Mouse (Mus musculus) CH12.LX (cell line): ENCODE data around the gene Psip1. TPM values are rescaled to one million over a fixed set of nuclear protein-coding genes. Genes with fewer than 3 reads are reported as not detected.
A peak's percentile ranks its signal among the peaks of the same experiment; 100 is the strongest.

Experiments
- DNase-seq: peaks from one replicate; pipeline ENCODE4 v3.0.0-alpha.2; 2013; ENCODE audit errors: extremely low read depth
- H3K27ac ChIP-seq: 2 replicates; pipeline ENCODE4 v1.5.1; 2012; ENCODE audit warnings: low read depth, mild to moderate bottlenecking, control low read depth, moderate library complexity; ENCODE audit not compliant: insufficient read depth
- H3K27me3 ChIP-seq: replicated peaks from 2 replicates; pipeline ENCODE3; 2012; ENCODE audit warnings: inconsistent platforms
- H3K36me3 ChIP-seq, 2 experiments: replicated peaks in 1 of 2; 2 replicates each; pipeline versions ENCODE3 to v1.6.1; 2012; ENCODE audit warnings: inconsistent platforms in 1 of 2, low read length in 1 of 2, mild to moderate bottlenecking in 1 of 2, mixed read lengths in 1 of 2, moderate library complexity in 1 of 2; ENCODE audit not compliant: control insufficient read depth in 1 of 2, insufficient read depth in 1 of 2
- H3K4me1 ChIP-seq, 2 experiments: 2 replicates each; pipeline ENCODE4 v1.6.1; 2012; ENCODE audit warnings: inconsistent platforms in 1 of 2, moderate library complexity in 1 of 2; ENCODE audit not compliant: insufficient read depth in 2 of 2, control insufficient read depth in 1 of 2
- H3K4me2 ChIP-seq: 2 replicates; pipeline ENCODE4 v1.6.1; 2012; ENCODE audit warnings: low read depth, mild to moderate bottlenecking, control low read depth; ENCODE audit not compliant: poor library complexity, insufficient read depth, severe bottlenecking
- H3K4me3 ChIP-seq, 3 experiments: fragments of 150-350 bp in 1 of 3; sonication (generic) in 1 of 3; replicated peaks in 1 of 3; 2 replicates each; pipeline versions ENCODE3 to v1.5.1; 2011 to 2012; ENCODE audit warnings: low read depth in 2 of 3, low read length in 2 of 3, mild to moderate bottlenecking in 2 of 3, moderate library complexity in 2 of 3, control low read depth in 1 of 3, improper control_type of control experiment in 1 of 3, inconsistent platforms in 1 of 3, mixed read lengths in 1 of 3; ENCODE audit not compliant: poor library complexity in 1 of 3
- H3K79me2 ChIP-seq: replicated peaks from 2 replicates; pipeline ENCODE4 v1.6.1; 2012; ENCODE audit warnings: mild to moderate bottlenecking, moderate library complexity; ENCODE audit not compliant: control insufficient read depth, poor library complexity, insufficient read depth, severe bottlenecking; ENCODE audit errors: extremely low read depth
- H3K9ac ChIP-seq: 2 replicates; pipeline ENCODE4 v1.6.1; 2012; ENCODE audit warnings: low read depth, mild to moderate bottlenecking, control low read depth, moderate library complexity; ENCODE audit not compliant: insufficient read depth
- H3K9me3 ChIP-seq: replicated peaks from 2 replicates; pipeline ENCODE3; 2012; ENCODE audit warnings: low read length, inconsistent platforms, mixed read lengths
- BHLHE40 ChIP-seq: IDR thresholded peaks from 2 replicates; pipeline ENCODE4 v1.6.1; 2011; ENCODE audit warnings: mild to moderate bottlenecking, low read depth, low read length, improper control_type of control experiment
- CHD1 ChIP-seq: IDR thresholded peaks from 2 replicates; pipeline ENCODE4 v1.6.1; 2012; ENCODE audit warnings: low read depth, low read length, improper control_type of control experiment, inconsistent platforms
- CHD2 ChIP-seq: IDR thresholded peaks from 2 replicates; pipeline ENCODE4 v1.6.1; 2011; ENCODE audit warnings: low read length, improper control_type of control experiment
- CTCF ChIP-seq, 2 experiments: IDR thresholded peaks in 1 of 2; conservative IDR thresholded peaks in 1 of 2; 2 replicates each; pipeline ENCODE4 v1.5.1; 2011 to 2012; ENCODE audit warnings: low read depth in 2 of 2, low read length in 2 of 2, improper control_type of control experiment in 1 of 2, inconsistent platforms in 1 of 2, mild to moderate bottlenecking in 1 of 2, moderate library complexity in 1 of 2
- E2F4 ChIP-seq: IDR thresholded peaks from 2 replicates; pipeline ENCODE4 v1.6.1; 2011; ENCODE audit warnings: low read depth, low read length, improper control_type of control experiment; ENCODE audit not compliant: insufficient replicate concordance
- ELF1 ChIP-seq: IDR thresholded peaks from 2 replicates; pipeline ENCODE4 v1.6.1; 2014; ENCODE audit warnings: low read depth, mild to moderate bottlenecking, inconsistent platforms, low read length, improper control_type of control experiment
- EP300 ChIP-seq: IDR thresholded peaks from 2 replicates; pipeline ENCODE4 v1.6.1; 2011; ENCODE audit warnings: low read length, improper control_type of control experiment
- ETS1 ChIP-seq: conservative IDR thresholded peaks from 2 replicates; pipeline ENCODE4 v1.6.1; 2012; ENCODE audit warnings: low read depth, mild to moderate bottlenecking, inconsistent platforms, low read length, improper control_type of control experiment, moderate library complexity
- HCFC1 ChIP-seq: IDR thresholded peaks from 2 replicates; pipeline ENCODE4 v1.6.1; 2012; ENCODE audit warnings: low read depth, mild to moderate bottlenecking, inconsistent platforms, low read length, improper control_type of control experiment
- IRF4 ChIP-seq: IDR thresholded peaks from 2 replicates; pipeline ENCODE4 v1.6.1; 2014; ENCODE audit warnings: low read depth, mild to moderate bottlenecking, inconsistent platforms, low read length, improper control_type of control experiment
- JUN ChIP-seq: IDR thresholded peaks from 2 replicates; pipeline ENCODE4 v1.6.1; 2011; ENCODE audit warnings: low read depth, mild to moderate bottlenecking, low read length, improper control_type of control experiment, moderate library complexity; ENCODE audit not compliant: insufficient read depth
- JUND ChIP-seq: conservative IDR thresholded peaks from 2 replicates; pipeline ENCODE4 v1.6.1; 2011; ENCODE audit warnings: low read depth, low read length, improper control_type of control experiment
- KAT2A ChIP-seq: IDR thresholded peaks from 2 replicates; pipeline ENCODE4 v1.6.1; 2012; ENCODE audit warnings: low read length, improper control_type of control experiment, inconsistent platforms; ENCODE audit not compliant: insufficient replicate concordance
- MAFK ChIP-seq: IDR thresholded peaks from 2 replicates; pipeline ENCODE4 v1.6.1; 2011; ENCODE audit warnings: low read length, improper control_type of control experiment; ENCODE audit not compliant: insufficient replicate concordance
- MAX ChIP-seq: IDR thresholded peaks from 2 replicates; pipeline ENCODE4 v1.6.1; 2011; ENCODE audit warnings: low read length, improper control_type of control experiment
- MAZ ChIP-seq: IDR thresholded peaks from 2 replicates; pipeline ENCODE4 v1.6.1; 2012; ENCODE audit warnings: low read depth, mild to moderate bottlenecking, inconsistent platforms, low read length, improper control_type of control experiment, moderate library complexity
- MXI1 ChIP-seq: IDR thresholded peaks from 2 replicates; pipeline ENCODE4 v1.6.1; 2011; ENCODE audit warnings: mild to moderate bottlenecking, low read depth, low read length, improper control_type of control experiment
- NELFE ChIP-seq: IDR thresholded peaks from 2 replicates; pipeline ENCODE4 v1.6.1; 2011; ENCODE audit warnings: low read depth, low read length, improper control_type of control experiment
- PAX5 ChIP-seq: IDR thresholded peaks from 2 replicates; pipeline ENCODE4 v1.6.1; 2012; ENCODE audit warnings: low read length, inconsistent platforms, mixed read lengths
- POLR2AphosphoS2 ChIP-seq: IDR thresholded peaks from 2 replicates; pipeline ENCODE4 v1.6.1; 2011; ENCODE audit warnings: low read depth, low read length, improper control_type of control experiment
- RCOR1 ChIP-seq: conservative IDR thresholded peaks from 2 replicates; pipeline ENCODE4 v1.6.1; 2012; ENCODE audit warnings: low read depth, mild to moderate bottlenecking, inconsistent platforms, low read length, improper control_type of control experiment
- SMC3 ChIP-seq: IDR thresholded peaks from 2 replicates; pipeline ENCODE4 v1.6.1; 2011; ENCODE audit warnings: low read depth, low read length, improper control_type of control experiment
- TCF12 ChIP-seq: IDR thresholded peaks from 2 replicates; pipeline ENCODE4 v1.6.1; 2014; ENCODE audit warnings: low read depth, mild to moderate bottlenecking, inconsistent platforms, low read length, improper control_type of control experiment
- UBTF ChIP-seq: IDR thresholded peaks from 2 replicates; pipeline ENCODE4 v1.6.1; 2012; ENCODE audit warnings: low read depth, mild to moderate bottlenecking, inconsistent platforms, low read length, improper control_type of control experiment, moderate library complexity
- USF1 ChIP-seq: IDR thresholded peaks from 2 replicates; pipeline ENCODE4 v1.6.1; 2014; ENCODE audit warnings: low read depth, mild to moderate bottlenecking, inconsistent platforms, low read length, improper control_type of control experiment
- USF2 ChIP-seq: conservative IDR thresholded peaks from 2 replicates; pipeline ENCODE4 v1.6.1; 2011; ENCODE audit warnings: low read depth, low read length, improper control_type of control experiment
- ZKSCAN1 ChIP-seq: IDR thresholded peaks from 2 replicates; pipeline ENCODE4 v1.6.1; 2012; ENCODE audit warnings: low read depth, inconsistent platforms, low read length, improper control_type of control experiment, borderline replicate concordance
- ZMIZ1 ChIP-seq: IDR thresholded peaks from 2 replicates; pipeline ENCODE4 v1.6.1; 2012; ENCODE audit warnings: low read depth, mild to moderate bottlenecking, inconsistent platforms, low read length, improper control_type of control experiment
- ZNF384 ChIP-seq: IDR thresholded peaks from 2 replicates; pipeline ENCODE4 v1.6.1; 2012; ENCODE audit warnings: low read depth, low read length, improper control_type of control experiment, inconsistent platforms
- dilution Hi-C: fragments of 300-500 bp; cut with MboI; formaldehyde crosslinking; loops from 2 replicates; pipeline ENCODE4 v1.14.3; 2020; ENCODE audit warnings: low sequenced_read_pairs; ENCODE audit not compliant: extremely low pct_unique_long_range_greater_than_20kb, extremely low pct_ligation_motif_present
- in situ Hi-C: fragments of 300-500 bp; cut with MboI; formaldehyde crosslinking; loops from 3 replicates; pipeline ENCODE4 v1.14.3; 2019; ENCODE audit warnings: low sequenced_read_pairs, low pct_ligation_motif_present, low pct_unique_long_range_greater_than_20kb, mixed read lengths
- polyA plus RNA-seq: library from polyadenylated mRNA; unstranded; fragments of >175 nt; gene quantifications from 2 replicates; pipeline ENCODE4 v1.2.1, GENCODE M21; 2012; ENCODE audit warnings: low read depth; ENCODE audit not compliant: insufficient read length
- total RNA-seq, 2 experiments: library from RNA; depleted of rRNA; stranded (reverse); fragments of 300-350 nt in 1 of 2; fragments of >200 nt in 1 of 2; gene quantifications; 2 replicates each; pipeline ENCODE4 v1.2.3; 2012 to 2014

Gene Psip1
- total and polyA plus RNA-seq, 3 experiments: 61.7 to 157 (median 107) TPM

DNA sequence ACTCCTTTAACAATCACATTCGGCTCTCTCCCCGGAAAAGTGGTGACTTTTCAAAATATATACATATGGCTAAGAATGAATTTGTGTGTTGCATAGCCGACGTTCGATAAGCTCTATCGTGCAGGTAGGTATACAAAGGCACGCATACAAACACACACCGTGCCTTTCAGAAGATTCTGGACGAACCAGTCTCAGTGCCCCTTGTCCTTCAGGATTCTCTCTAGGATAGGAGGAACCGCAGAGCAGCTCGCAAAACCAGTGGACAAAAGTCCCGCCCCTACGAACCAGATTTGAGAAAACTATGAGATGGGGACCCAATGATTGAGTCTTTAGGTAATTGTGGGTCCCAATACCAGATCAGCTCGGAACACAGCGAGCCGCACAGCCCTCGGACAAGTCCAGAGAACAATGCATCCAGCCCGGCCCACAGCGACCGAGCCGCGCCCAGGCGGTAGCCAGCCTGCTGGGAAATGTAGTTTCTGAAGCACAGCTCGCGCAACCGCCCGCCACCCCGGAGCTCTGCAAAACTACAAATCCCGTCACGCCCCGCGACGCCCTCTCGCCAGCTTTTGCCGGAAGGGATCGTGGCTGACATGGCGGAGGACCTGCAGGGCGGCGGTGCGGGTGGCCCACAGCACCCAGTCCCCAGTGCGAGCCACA is 69.0 kb downstream of the Psip1 start, which contains the start of gene Snapc3 (continued):
- TF ChIP-seq ZMIZ1 (peak; percentile 74; the same call in 1 of the 2 replicates), POLR2AphosphoS2 (no peak), ZNF384 (no peak), TCF12 (peak; percentile 84; the same call in 1 of the 2 replicates), UBTF (no peak), RCOR1 (no peak), USF2 (no peak), PAX5 (no peak), IRF4 (peak; percentile 47; the same call in 1 of the 2 replicates), E2F4 (no peak), CTCF (conservative IDR thresholded peaks at IDR 0.05 in 1 of 2, IDR thresholded peaks at IDR 0.05 in 1 of 2; ENCODE audit: low read depth in 2 of 2, low read length in 2 of 2) (no peak), BHLHE40 (no peak), USF1 (no peak), JUND (no peak), MAZ (no peak), KAT2A (peak; percentile 95), MAFK (no peak), SMC3 (no peak), NELFE (peak; percentile 83), JUN (no peak)

DNA sequence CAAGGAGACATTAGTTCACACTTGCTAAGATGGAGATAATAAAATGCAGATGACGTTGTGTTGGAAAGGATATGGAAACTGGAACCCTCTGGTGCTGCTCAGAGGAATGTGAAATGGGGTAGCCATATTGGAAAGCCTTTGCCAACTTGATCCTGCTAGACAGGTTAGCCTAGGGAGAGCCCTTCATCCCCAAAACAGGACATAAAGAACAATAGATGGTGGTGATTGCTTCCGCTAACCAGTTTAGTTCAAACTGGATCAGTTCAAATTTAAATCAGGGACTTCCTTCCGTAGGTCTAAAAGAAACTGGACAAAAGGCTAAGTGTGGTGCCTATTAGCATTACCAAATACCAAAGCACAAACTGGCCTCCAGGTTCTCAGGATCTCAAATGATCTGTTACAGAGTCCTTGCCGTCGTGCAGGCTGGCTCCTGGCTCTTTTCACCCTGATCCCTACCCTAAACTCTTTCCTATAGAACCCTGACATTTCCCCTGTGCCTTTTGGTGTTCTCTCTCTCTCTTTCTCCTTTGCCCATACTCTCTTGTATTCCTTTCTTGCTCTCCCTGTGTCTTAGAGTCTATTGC is 71.9 kb downstream of the Psip1 start:
- Histone ChIP-seq H3K4me2 (no peak overlapping the region), H3K36me3 (no peaks in the 10 kb centered on the region), H3K79me2 (peaks cover 20% of the 10 kb centered on the region), H3K4me1 (peaks cover 0 to 16% of the 10 kb centered on the region in 2 experiments; a peak in 2 of 4 replicates), H3K27ac (no peak overlapping the region), H3K9me3 (peaks cover 3% of the 10 kb centered on the region), H3K27me3 (no peaks in the 10 kb centered on the region), H3K4me3 (no peak overlapping the region), H3K9ac (no peak overlapping the region)
- no peak for DNase-seq
- no peak for TF ChIP-seq ETS1
- TF ChIP-seq KAT2A: no peak
- TF ChIP-seq MAZ: no peak
- no peak for TF ChIP-seq MXI1
- no peak for TF ChIP-seq HCFC1
- no peak for TF ChIP-seq ELF1
- TF ChIP-seq ZKSCAN1: no peak
- no peak for TF ChIP-seq CHD1
- no peak for TF ChIP-seq EP300
- no peak for TF ChIP-seq MAX
- TF ChIP-seq CHD2: no peak
- no peak for TF ChIP-seq UBTF
- dilution Hi-C loops: no loop called here
- in situ Hi-C loops: no loop called here
